Mouse (Mus musculus): Measurements from ENCODE around the gene St6galnac3. TPM values are rescaled to one million over a fixed set of nuclear protein-coding genes. Genes with fewer than 3 reads are reported as not detected.

The St6galnac3 gene
- polyA plus RNA-seq, 1 experiment from 2014 or later = 12.2 TPM

DNA sequence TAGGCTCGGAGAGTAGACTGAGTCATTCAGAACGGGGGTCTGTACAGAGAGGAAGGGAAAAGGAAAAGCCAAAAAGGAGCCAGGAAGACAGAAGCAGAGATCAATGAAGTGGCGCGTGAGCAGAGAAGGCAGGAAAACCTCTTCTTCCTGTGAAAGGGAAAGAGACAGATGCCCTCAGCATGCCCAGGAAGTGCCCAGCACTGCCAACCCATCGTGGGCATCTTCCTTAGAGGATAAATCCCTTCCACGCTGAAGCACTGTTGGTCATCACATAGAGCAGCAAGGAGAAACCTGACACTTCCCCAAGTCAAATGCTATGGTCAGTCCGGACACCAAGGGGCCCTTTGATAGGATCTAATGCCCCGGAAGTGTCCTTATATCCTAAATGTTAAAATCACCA is 401.5 kb downstream of the St6galnac3 start:
- H3K27me3 ChIP-seq = no peaks in the 10 kb centered on the region
- POLR2A ChIA-PET = no interaction called here
- CTCF ChIA-PET = no interaction called here
- TF ChIP-seq CTCF (IDR thresholded peaks at IDR 0.05) = no peak
- in situ Hi-C loops (cut with MboI; ENCODE audit: low pct_unique_long_range_greater_than_20kb) = no loop called here
- DNase-seq (ENCODE audit: low read depth, low spot score) = no peak
- ATAC-seq = no peak

DNA sequence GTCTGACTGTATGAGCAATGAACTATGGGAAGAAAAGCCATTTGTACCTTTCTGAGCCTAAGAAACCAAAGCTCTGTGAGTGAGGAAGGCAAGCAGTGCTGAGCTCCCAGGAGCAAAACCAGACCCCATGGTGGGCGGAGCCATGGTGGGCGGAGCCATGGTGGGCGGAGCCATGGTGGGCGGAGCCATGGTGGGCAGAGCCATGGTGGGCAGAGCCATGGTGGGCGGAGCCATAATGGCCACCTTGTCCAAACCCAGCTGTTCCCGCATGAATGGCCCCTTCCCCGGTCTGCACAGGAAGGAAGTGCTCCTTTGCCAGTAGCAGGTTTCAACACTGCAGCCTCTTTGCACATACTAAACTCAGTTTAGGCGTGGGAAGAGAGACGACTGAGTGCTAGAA is 411.4 kb downstream of the St6galnac3 start:
- TF ChIP-seq CTCF (IDR thresholded peaks at IDR 0.05) = no peak
- in situ Hi-C loops (cut with MboI; ENCODE audit: low pct_unique_long_range_greater_than_20kb) = no loop called here
- DNase-seq (ENCODE audit: low read depth, low spot score) = no peak
- H3K27me3 ChIP-seq = peaks cover 11% of the 10 kb centered on the region
- no peak for ATAC-seq
- ChIA-PET POLR2A (no interaction called here), CTCF (no interaction called here)

DNA sequence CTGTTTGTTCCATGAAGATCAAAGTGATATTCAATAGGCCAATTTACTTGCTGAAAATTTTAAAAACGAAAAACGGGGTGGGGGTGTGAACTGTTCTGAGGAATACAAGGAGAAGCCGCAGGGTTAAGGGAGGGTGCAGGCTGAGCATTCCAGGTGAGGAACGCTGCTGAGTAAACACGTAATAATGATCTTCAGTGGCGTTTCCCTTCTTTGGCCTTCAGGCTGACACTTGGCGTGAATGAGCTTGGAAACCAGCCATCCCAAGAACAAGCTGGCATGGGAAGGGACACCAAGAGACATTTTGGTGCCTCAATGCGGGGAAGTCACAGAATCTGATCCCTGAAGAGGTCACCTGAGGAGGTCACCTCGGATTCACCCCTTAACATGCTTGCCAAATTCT is 411.8 kb downstream of the St6galnac3 start:
- no peak for TF ChIP-seq CTCF (IDR thresholded peaks at IDR 0.05)
- ChIA-PET POLR2A (no interaction called here), CTCF (no interaction called here)
- H3K27me3 ChIP-seq = peaks cover 11% of the 10 kb centered on the region
- no peak for ATAC-seq
- DNase-seq (ENCODE audit: low read depth, low spot score) = no peak
- in situ Hi-C loops (cut with MboI; ENCODE audit: low pct_unique_long_range_greater_than_20kb) = no loop called here

DNA sequence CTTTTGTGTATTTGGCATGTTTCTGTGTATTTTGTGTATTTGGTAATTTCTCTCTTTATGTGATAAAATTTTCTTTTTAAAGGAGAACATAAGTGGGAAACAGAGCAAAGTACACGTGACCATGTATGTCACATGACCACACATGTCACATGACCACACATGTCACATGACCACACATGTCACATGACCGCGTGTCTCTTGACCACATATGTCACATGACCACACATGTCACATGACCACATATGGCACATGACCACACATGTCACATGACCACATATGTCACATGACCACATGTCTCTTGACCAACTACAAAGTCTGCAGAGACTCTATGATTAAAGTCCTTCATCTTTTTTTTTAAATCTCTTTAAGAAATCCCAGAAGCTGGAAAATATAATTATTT is 413.0 kb downstream of the St6galnac3 start:
- CTCF ChIA-PET = no interaction called here
- peaks cover 11% of the 10 kb centered on the region for H3K27me3 ChIP-seq
- DNase-seq (ENCODE audit: low read depth, low spot score) (no peak), ATAC-seq (no peak)
- POLR2A ChIA-PET = no interaction called here
- TF ChIP-seq CTCF (IDR thresholded peaks at IDR 0.05) = no peak
- in situ Hi-C loops (cut with MboI; ENCODE audit: low pct_unique_long_range_greater_than_20kb) = no loop called here

DNA sequence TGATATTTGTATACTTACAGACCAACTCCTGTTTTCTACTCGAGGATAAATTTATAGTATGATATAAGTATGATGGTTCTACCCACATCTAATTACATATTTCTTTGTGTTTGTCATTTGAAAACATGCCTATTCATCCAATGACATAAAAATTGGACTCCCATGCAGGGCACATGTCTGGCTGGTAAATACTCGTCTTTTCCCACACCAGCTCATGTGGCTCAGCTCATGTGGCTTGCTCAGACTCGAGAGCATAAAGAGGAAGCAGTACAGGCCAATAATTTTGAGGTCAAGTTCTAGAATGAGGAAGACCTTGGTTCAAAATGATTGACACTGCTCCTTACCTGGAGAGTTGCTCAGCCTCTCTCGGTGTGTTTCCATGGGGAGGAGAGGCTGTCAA is 416.6 kb downstream of the St6galnac3 start:
- ChIA-PET POLR2A (no interaction called here), CTCF (interaction anchor here (1.0 kb wide), 1 partner anchor 11 kb away, joined by 3 read pairs; no protein-coding TSS in a partner anchor)
- peaks cover 11% of the 10 kb centered on the region for H3K27me3 ChIP-seq
- no peak for DNase-seq (ENCODE audit: low read depth, low spot score)
- in situ Hi-C loops (cut with MboI; ENCODE audit: low pct_unique_long_range_greater_than_20kb) = no loop called here
- TF ChIP-seq CTCF (IDR thresholded peaks at IDR 0.05) = no peak
- no peak for ATAC-seq

DNA sequence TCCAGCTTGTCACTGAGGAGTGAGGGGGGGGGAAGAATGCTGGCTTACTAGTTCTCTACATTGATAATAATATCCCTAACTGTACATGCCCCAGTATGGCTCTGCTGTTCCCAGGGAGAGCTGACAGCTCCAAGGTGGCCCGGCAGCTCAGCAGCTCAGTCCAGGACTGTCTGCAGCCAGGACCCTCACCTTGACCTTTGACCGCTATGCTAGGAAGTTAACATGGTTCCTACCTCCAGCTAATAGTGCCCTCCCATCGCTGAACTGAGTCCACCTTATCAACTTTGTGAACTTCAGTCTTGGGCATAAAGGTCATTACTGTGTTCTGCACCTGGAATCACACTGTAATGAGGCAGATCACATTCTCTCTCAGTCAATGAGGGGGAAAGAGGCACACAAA is 419.8 kb downstream of the St6galnac3 start:
- CTCF ChIA-PET = interaction anchor here (0.9 to 1.3 kb wide), 3 partner anchors 17 to 251 kb away, joined by 3 read pairs; no protein-coding TSS in a partner anchor

DNA sequence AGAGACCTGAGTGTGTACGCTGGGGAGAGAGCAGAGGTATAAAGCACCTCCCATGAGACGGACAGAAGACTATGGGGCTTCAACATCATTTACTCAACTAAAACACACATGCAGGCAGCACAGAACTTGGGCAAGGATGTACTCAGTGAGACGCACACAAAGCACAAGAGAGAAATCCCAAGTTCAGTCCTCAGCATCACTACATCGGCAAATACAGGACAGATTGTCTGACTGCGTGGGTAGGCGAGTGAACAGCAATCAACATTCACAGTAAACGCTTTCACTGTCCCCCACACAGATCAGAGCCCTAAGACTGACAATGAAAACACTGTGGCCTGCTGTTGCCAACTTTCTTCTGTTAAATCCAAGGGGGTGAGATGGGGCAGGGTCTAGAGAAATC is 422.6 kb downstream of the St6galnac3 start:
- no peak for TF ChIP-seq CTCF (IDR thresholded peaks at IDR 0.05)
- ChIA-PET CTCF (no interaction called here), POLR2A (no interaction called here)
- ATAC-seq = no peak
- DNase-seq (ENCODE audit: low read depth, low spot score) = no peak
- H3K27me3 ChIP-seq = no peaks in the 10 kb centered on the region
- in situ Hi-C loops (cut with MboI; ENCODE audit: low pct_unique_long_range_greater_than_20kb) = no loop called here

More for the DNA sequence above, 419.8 kb downstream of the St6galnac3 start:
- peaks cover 8% of the 10 kb centered on the region for H3K27me3 ChIP-seq
- in situ Hi-C loops (cut with MboI; ENCODE audit: low pct_unique_long_range_greater_than_20kb) = no loop called here
- no peak for ATAC-seq
- TF ChIP-seq CTCF (IDR thresholded peaks at IDR 0.05) = no peak
- POLR2A ChIA-PET = no interaction called here
- no peak for DNase-seq (ENCODE audit: low read depth, low spot score)

DNA sequence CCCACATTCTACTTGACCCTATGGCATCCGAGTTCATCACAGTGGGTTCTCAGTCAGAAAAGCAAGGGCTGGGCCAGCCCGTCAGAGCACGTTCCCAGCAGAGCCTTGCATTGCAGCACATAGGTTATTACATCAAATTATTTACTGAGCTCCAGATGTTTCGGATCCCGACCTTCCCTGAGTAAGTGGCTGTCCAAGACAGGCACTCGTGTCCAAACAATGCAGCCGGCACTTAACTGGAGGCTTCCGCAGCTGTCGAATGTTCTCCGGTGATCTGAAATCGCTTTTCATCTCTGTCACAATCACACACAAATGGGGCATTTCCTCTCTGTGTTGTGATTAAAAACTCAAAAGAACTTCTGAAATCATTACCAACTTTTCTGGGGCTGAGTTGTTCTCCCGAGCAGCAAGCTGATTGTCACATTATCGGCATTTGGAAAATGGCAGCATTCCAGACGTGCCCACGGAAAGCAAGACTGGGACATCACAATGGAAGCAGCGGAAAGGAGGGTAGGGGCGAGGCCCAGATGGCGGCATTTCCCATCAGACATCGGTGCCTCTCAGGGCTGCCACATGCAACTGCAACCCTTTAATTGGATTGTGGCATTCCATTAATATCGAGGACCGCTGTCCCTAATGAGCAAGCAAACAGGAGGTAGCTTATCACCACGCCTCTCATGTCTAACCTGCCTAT is 428.5 kb downstream of the St6galnac3 start:
- in situ Hi-C loops (cut with MboI; ENCODE audit: low pct_unique_long_range_greater_than_20kb) = no loop called here
- ChIA-PET POLR2A (interaction anchor here (1.5 kb wide), 1 partner anchor 14 kb away, joined by 5 read pairs; no protein-coding TSS in a partner anchor), CTCF (interaction anchor here (0.9 to 1.5 kb wide), 6 partner anchors 10 to 259 kb away, joined by 3 to 4 read pairs (median 3); no protein-coding TSS in a partner anchor)
- no peak for TF ChIP-seq CTCF (IDR thresholded peaks at IDR 0.05)
- DNase-seq (ENCODE audit: low read depth, low spot score) (no peak), ATAC-seq (no peak)
- no peaks in the 10 kb centered on the region for H3K27me3 ChIP-seq

DNA sequence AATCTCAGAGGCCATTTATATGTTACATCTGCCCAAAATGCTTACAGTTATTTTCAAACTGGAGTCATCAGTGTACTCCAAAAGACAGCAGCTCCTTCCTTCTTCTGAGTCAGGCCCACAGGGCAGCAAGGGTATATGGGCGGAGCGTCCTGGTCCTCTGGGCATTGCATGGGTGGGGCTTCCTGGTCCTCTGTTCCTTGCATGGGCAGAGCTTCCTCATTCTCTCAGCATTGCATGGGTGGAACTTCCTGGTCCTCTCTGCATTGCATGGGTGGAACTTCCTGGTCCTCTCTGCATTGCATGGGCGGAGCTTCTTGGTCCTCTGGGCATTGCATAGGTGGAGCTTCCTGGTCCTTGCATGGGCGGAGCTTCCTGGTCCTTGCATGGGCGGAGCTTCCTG is 432.1 kb downstream of the St6galnac3 start:
- in situ Hi-C loops (cut with MboI; ENCODE audit: low pct_unique_long_range_greater_than_20kb) = no loop called here
- POLR2A ChIA-PET = interaction anchor here (0.6 to 1.1 kb wide), 2 partner anchors 54 to 344 kb away, joined by 3 read pairs; no protein-coding TSS in a partner anchor

DNA sequence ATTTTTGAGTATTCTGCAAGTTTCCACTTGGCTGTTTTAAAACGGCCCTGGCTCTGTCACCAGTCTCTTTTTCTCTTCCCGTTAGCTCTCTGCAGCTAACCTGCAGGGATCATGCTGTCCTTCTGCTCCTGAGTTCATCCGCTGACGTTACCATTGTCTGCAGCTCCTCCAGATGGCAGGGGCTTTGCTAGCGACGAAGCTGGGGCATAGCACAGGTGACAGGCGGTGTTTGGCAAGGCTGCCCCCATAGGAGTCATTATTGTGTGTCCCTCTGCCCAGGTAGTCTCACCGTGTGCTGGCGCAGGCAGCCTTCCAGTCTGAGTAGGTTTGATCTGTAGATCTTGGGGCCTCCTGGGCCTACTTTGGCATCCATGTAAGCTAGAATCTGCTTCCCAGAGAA is 432.6 kb downstream of the St6galnac3 start:
- no peaks in the 10 kb centered on the region for H3K27me3 ChIP-seq
- CTCF ChIA-PET = interaction anchor here (0.8 to 1.7 kb wide), 4 partner anchors 11 to 510 kb away, joined by 3 to 4 read pairs (median 3); no protein-coding TSS in a partner anchor
- no peak for DNase-seq (ENCODE audit: low read depth, low spot score)
- POLR2A ChIA-PET = interaction anchor here (1.1 kb wide), 1 partner anchor 53 kb away, joined by 3 read pairs; no protein-coding TSS in a partner anchor
- TF ChIP-seq CTCF (IDR thresholded peaks at IDR 0.05) = no peak
- no peak for ATAC-seq
- in situ Hi-C loops (cut with MboI; ENCODE audit: low pct_unique_long_range_greater_than_20kb) = no loop called here

More for the DNA sequence above, 432.1 kb downstream of the St6galnac3 start:
- CTCF ChIA-PET = interaction anchor here (0.9 to 1.7 kb wide), 3 partner anchors 16 to 510 kb away, joined by 3 to 4 read pairs (median 3); no protein-coding TSS in a partner anchor
- no peak for DNase-seq (ENCODE audit: low read depth, low spot score)
- ATAC-seq = no peak
- no peaks in the 10 kb centered on the region for H3K27me3 ChIP-seq
- TF ChIP-seq CTCF (IDR thresholded peaks at IDR 0.05) = no peak

DNA sequence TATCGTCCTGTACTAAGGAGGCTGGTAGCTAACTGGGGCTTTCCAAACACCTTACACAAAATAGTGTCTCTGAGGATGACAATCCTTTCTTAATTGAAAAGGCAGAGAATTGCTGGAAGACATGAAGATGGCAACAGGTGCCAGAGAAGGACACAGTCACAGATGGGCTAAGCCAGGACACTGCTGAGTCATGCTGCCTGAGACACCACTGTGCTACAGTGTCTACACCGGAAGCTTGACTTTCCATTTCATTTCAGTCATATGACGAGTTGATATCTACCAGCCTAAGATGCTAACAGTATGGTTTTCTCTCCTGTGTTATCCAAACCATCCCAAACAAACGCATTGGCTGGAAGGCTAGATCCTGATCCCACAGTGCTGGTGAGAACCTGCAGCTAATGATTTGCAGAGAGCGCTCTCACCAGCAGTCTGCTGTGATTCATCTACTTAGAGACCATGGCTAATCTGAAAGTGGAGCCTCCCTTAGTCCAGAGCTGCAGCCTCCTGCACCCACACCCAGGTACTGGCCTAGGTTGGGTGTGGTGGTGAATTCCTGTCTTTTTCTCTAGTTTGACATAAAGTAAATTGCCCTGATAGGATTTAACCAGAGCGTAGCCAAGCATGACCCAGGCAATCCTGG is 433.4 kb downstream of the St6galnac3 start:
- in situ Hi-C loops (cut with MboI; ENCODE audit: low pct_unique_long_range_greater_than_20kb) = no loop called here
- no peaks in the 10 kb centered on the region for H3K27me3 ChIP-seq
- DNase-seq (ENCODE audit: low read depth, low spot score) (peak; percentile 68), ATAC-seq (peak; percentile 88)
- no peak for TF ChIP-seq CTCF (IDR thresholded peaks at IDR 0.05)
- POLR2A ChIA-PET = no interaction called here
- CTCF ChIA-PET = interaction anchor here (0.8 to 1.7 kb wide), 4 partner anchors 9 to 24 kb away, joined by 3 to 6 read pairs (median 4); no protein-coding TSS in a partner anchor

Measured in Patski (cell line).